Mouse (Mus musculus) heart, adult 2 months (tissue): ENCODE results near the gene Snx25. TPM values are rescaled to one million over a fixed set of nuclear protein-coding genes. Genes with fewer than 3 reads are reported as not detected.
"Not testable (repeated sequence)": the region's sequence is repeated elsewhere in the genome, so short reads cannot be mapped to it uniquely, and the experiment has no call there.

Source experiments
- DNase-seq, 2 experiments: peaks; one replicate each; pipeline ENCODE4 v3.0.0; 2021
- H3K27ac ChIP-seq: fragments of 200-600 bp; 2 replicates; pipeline ENCODE4 v1.8.1; 2022
- H3K27me3 ChIP-seq: fragments of 200-500 bp; 2 replicates; pipeline ENCODE4 v1.6.1; 2012; ENCODE audit warnings: mild to moderate bottlenecking, low read length, inconsistent platforms, mixed read lengths; ENCODE audit not compliant: control insufficient read depth, insufficient read depth
- H3K36me3 ChIP-seq: fragments of 200-500 bp; 2 replicates; pipeline ENCODE4 v1.6.1; 2012; ENCODE audit warnings: low read length, inconsistent platforms; ENCODE audit not compliant: control insufficient read depth, insufficient read depth
- H3K4me1 ChIP-seq: fragments of 200-500 bp; 2 replicates; pipeline ENCODE4 v1.6.1; 2011; ENCODE audit warnings: low read length; ENCODE audit not compliant: control insufficient read depth, insufficient read depth
- H3K4me3 ChIP-seq: fragments of 200-600 bp; 2 replicates; pipeline ENCODE4 v1.8.1; 2022
- H3K79me2 ChIP-seq: fragments of 200-500 bp; replicated peaks from 2 replicates; pipeline ENCODE4 v1.6.1; 2012; ENCODE audit warnings: mild to moderate bottlenecking, inconsistent platforms, low read length, moderate library complexity, mixed read lengths; ENCODE audit not compliant: control insufficient read depth, insufficient read depth
- H3K9ac ChIP-seq: fragments of 200-500 bp; 2 replicates; pipeline ENCODE4 v1.6.1; 2012; ENCODE audit warnings: low read depth, mild to moderate bottlenecking, control low read depth, inconsistent platforms, low read length, mixed read lengths
- CTCF ChIP-seq: fragments of 200-600 bp; IDR thresholded peaks from 2 replicates; pipeline ENCODE4 v1.8.1; 2022; ENCODE audit warnings: antibody characterized with exemption, mild to moderate bottlenecking, moderate library complexity
- EP300 ChIP-seq: fragments of 200-500 bp; IDR thresholded peaks from 2 replicates; pipeline ENCODE4 v1.6.1; 2011; ENCODE audit warnings: low read depth, low read length, control low read depth; ENCODE audit not compliant: insufficient read depth
- POLR2A ChIP-seq: fragments of 200-500 bp; IDR thresholded peaks from 2 replicates; pipeline ENCODE4 v1.6.1; 2011; ENCODE audit warnings: mild to moderate bottlenecking, low read depth, low read length, control low read depth; ENCODE audit not compliant: insufficient read depth
- WGBS: fragments of 180-500 bp; shearing (Covaris S2); methylation state at CpG from one replicate; pipeline ENCODE4 v1.1.7; 2018; 5-methylcytosine and 5-hydroxymethylcytosine counted together
- intact Hi-C: fragments of 180-260 bp; cut with DNase I; formaldehyde crosslinking; loops from one replicate; pipeline ENCODE4 v1.15.1; 2025
- polyA plus RNA-seq: library from polyadenylated mRNA; depleted of rRNA; stranded (reverse); fragments of >200 nt; gene quantifications from 2 replicates; pipeline ENCODE4 v1.2.3, GENCODE M21; 2012
- total RNA-seq, 2 experiments: library from RNA; stranded (reverse); gene quantifications; 2 replicates each; pipeline ENCODE4 v1.2.3; 2021

Snx25 gene
- total and polyA plus RNA-seq, 3 experiments, result 3.2 to 8.8 (median 7.1) TPM

DNA sequence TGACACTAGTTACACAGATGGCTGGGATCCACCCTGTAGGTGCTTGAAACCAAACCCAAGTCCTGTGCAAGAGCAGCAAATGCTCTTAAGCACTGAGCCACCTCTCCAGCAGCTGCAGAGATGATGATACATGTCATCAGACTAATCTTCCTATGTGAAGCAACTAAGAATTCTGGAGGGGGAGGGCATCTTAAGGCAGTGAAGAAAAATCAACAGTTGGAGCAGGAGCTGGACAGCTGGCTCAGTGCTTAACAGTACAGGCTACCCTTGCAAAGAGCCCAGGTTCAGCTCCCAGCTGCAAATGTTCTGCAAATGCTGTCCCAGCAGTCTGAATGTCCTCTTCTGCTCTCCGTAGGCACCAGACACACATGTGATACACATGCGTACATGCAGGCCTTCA, 29.5 kb downstream of the Snx25 start:
- Histone ChIP-seq H3K4me1 (no peaks in the 10 kb centered on the region; the same call in 1 of the 2 replicates), H3K79me2 (0 out of 2 replicates have a peak, but pooled peaks cover 1% of the 10 kb centered on the region), H3K36me3 (peaks cover 3% of the 10 kb centered on the region), H3K4me3 (no peak overlapping the region), H3K9ac (no peak overlapping the region), H3K27ac (no peak overlapping the region), H3K27me3 (no peaks in the 10 kb centered on the region)
- no peak for DNase-seq
- intact Hi-C loops, result no loop called here
- WGBS, result 86% methylated on average over 2 of the region's 2 CpGs
- TF ChIP-seq CTCF (no peak), POLR2A (no peak), EP300 (no peak)

DNA sequence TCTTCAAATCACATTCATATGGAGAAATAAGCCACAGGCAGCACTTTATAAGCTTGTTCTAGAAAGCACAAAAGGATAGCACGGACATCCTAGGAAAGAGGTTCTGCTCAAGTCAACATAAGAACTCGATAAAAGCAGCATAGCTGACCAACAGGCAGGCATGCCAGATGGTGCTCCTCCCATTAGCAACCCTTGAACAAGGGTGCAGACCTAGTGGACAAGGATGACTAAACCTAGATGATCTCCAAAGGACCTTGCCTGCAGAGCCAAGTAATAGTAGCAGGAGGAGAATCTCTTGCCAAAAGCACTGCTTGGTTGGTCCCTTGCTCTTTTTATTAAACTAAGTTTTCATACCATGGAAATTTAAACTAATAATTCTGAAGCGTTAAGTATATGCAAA, 32.8 kb downstream of the Snx25 start:
- Histone ChIP-seq H3K4me3 (no peak overlapping the region), H3K36me3 (peaks cover 3% of the 10 kb centered on the region), H3K79me2 (no peaks in the 10 kb centered on the region), H3K27ac (no peak overlapping the region), H3K4me1 (no peaks in the 10 kb centered on the region; the same call in 1 of the 2 replicates), H3K9ac (no peak overlapping the region), H3K27me3 (no peaks in the 10 kb centered on the region)
- 88% methylated on average over 3 of the region's 3 CpGs for WGBS
- no peak for TF ChIP-seq CTCF
- TF ChIP-seq POLR2A, result no peak
- no peak for TF ChIP-seq EP300
- intact Hi-C loops, result no loop called here
- DNase-seq, result no peak

DNA sequence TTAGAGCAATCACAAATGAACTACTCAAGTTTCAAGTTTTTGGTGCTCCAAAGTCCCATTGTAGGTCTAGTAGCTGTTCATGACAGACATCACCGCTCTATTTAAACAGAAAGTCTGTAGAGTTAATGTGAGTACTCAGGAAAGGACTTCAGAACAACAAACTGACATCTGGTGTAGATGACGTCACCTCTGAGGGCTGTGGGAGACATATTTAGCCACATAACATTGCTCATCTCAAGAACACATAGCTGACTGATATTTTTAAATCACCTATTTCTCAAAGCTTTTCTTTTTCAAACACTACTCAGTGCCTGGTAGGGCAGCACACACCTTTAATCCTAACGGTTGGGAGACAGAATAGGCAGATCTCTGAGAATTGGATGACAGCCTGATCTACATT, 34.8 kb downstream of the Snx25 start:
- WGBS, result 70% methylated on average over 3 of the region's 3 CpGs
- H3K27ac ChIP-seq, result no peak overlapping the region
- no peaks in the 10 kb centered on the region; the same call in 1 of the 2 replicates for H3K36me3 ChIP-seq
- H3K9ac ChIP-seq, result no peak overlapping the region
- no peak overlapping the region for H3K4me3 ChIP-seq
- DNase-seq, result no peak
- H3K27me3 ChIP-seq, result no peaks in the 10 kb centered on the region
- TF ChIP-seq POLR2A (no peak), EP300 (no peak), CTCF (no peak)
- no peaks in the 10 kb centered on the region for H3K79me2 ChIP-seq
- H3K4me1 ChIP-seq, result no peaks in the 10 kb centered on the region; the same call in 1 of the 2 replicates
- intact Hi-C loops, result no loop called here

DNA sequence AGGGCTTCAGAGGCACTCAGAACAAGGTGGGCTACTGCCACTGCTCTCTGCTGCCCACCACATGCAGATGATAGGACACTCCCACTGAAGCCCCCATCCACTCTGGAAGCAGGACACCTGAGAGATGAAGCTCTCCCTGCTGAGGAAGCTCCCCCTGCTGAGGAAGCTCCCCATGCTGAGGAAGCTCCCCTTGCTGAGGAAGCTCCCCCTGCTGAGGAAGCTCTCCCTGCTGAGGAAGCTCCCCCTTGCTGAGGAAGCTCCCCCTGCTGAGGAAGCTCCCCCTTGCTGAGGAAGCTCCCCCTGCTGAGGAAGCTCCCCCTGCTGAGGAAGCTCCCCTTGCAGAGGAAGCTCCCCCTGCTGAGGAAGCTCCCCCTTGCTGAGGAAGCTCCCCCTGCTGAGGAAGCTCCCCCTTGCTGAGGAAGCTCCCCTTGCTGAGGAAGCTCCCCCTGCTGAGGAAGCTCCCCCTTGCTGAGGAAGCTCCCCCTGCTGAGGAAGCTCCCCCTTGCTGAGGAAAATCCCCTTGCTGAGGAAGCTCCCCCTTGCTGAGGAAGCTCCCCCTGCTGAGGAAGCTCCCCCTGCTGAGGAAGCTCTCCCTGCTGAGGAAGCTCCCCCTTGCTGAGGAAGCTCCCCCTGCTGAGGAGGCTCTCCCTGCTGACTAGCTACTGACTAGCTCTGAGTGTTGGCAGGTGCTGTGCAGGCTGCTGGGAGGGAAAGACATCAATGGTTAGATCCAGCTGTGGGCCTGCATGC, 38.4 kb downstream of the Snx25 start:
- DNase-seq, result peak in 1 of 2 experiments; percentile 13

GRCm38 (mm10) chr8:46107690-46108089, 44.3 kb downstream of the Snx25 start:
- no peak overlapping the region for H3K27ac ChIP-seq
- intact Hi-C loops, result no loop called here
- no peak for TF ChIP-seq POLR2A
- TF ChIP-seq CTCF, result no peak
- no peak for TF ChIP-seq EP300
- no peaks in the 10 kb centered on the region for H3K79me2 ChIP-seq
- no peaks in the 10 kb centered on the region for H3K36me3 ChIP-seq
- no peaks in the 10 kb centered on the region for H3K4me1 ChIP-seq
- H3K9ac ChIP-seq, result no peak overlapping the region
- no peak overlapping the region for H3K4me3 ChIP-seq
- no peaks in the 10 kb centered on the region for H3K27me3 ChIP-seq
- no peak for DNase-seq

More for the DNA sequence above, 38.4 kb downstream of the Snx25 start:
- H3K27ac ChIP-seq, H3K27me3 ChIP-seq, H3K4me3 ChIP-seq, intact Hi-C loops, H3K79me2 ChIP-seq, H3K9ac ChIP-seq, H3K36me3 ChIP-seq, H3K4me1 ChIP-seq: not testable (repeated sequence)

GRCm38 (mm10) chr8:46103434-46103833, 48.5 kb downstream of the Snx25 start:
- no peak for DNase-seq
- WGBS, result 96% methylated on average over 11 of the region's 11 CpGs
- Histone ChIP-seq H3K27ac (no peak overlapping the region), H3K4me3 (no peak overlapping the region), H3K79me2 (no peaks in the 10 kb centered on the region), H3K27me3 (no peaks in the 10 kb centered on the region), H3K36me3 (no peaks in the 10 kb centered on the region), H3K4me1 (no peaks in the 10 kb centered on the region), H3K9ac (no peak overlapping the region)
- TF ChIP-seq POLR2A, result no peak
- TF ChIP-seq EP300, result no peak
- TF ChIP-seq CTCF, result no peak
- intact Hi-C loops, result no loop called here
